10 mouse cellular contexts compared by ENCODE assay signal in the genomic region with DNA sequence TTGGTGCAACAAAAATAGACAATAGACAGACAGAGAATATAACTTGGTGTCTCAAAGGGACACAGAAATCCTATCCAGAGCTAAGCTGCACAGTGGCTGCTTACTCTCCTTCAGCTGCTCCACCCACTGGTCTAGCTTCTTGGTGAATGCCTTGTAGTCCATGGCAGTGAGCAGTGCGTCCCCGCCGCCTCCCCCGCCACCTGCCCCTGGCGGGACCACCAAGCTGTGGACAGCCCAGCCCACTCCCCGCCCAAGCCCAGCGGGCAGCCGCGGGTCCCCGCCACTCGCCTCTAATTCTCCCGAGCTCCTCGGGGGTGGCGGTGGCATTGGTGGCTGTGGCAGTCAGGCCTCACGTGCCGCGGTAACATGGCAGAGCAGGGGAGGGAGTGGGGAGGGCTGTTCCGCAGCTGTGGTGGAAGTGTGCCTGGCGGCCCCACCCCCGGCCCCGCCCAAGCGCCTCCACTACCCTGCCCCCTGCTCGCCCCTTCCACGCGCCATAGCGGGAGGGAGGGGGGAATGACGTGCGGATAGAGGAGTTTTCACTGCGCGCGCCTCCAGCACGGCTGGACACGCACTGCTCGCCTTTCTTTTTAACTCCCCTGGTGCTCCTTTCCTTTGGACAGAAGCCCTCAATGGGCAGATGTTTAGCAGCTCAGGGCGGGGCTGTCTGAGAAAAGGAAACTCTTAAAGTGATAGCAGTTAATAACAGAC. TPM values are rescaled to one million over a fixed set of nuclear protein-coding genes. Genes with fewer than 3 reads are reported as not detected.
DNase-seq lines count a peak whose midpoint lies in the region; ATAC-seq and TF ChIP-seq lines count a peak whose summit lies in the region.
"Had no signal": no experiment of that assay in that cellular context is flagged by ENCODE, and none has a peak within 500 bp of the region (broad histone marks: within the 10 kb centered on the region; RNA-seq: fewer than 3 reads in every experiment).

No protein-coding gene starts in this region.

- no peak for TF ChIP-seq CTCF in gastrocnemius, adult 2 months (IDR thresholded peaks at IDR 0.05)

- peaks cover 21% of the 10 kb centered on the region for H3K9me3 ChIP-seq in hindbrain, embryonic 10.5 days
- H3K9me3 ChIP-seq in midbrain, embryonic 13.5 days = peaks cover 16% of the 10 kb centered on the region; the same call in 1 of the 2 replicates

- 35% methylated on average over 35 of the region's 35 CpGs for WGBS in hindbrain, embryonic 10.5 days
- WGBS in midbrain, embryonic 13.5 days = 36% methylated on average over 34 of the region's 35 CpGs

- H3K27ac ChIP-seq in gastrocnemius, adult 2 months = no peak overlapping the region
- H3K27ac ChIP-seq in hindbrain, embryonic 10.5 days = peak overlapping the region; percentile 50; the same call in 1 of the 2 replicates
- H3K27ac ChIP-seq in midbrain, embryonic 13.5 days = no peak overlapping the region
- H3K27ac ChIP-seq: liver, embryonic 14.5 days had no signal

- no peak overlapping the region for H3K9ac ChIP-seq in midbrain, embryonic 13.5 days (replicated peaks)
- H3K9ac ChIP-seq: liver, embryonic 14.5 days had no signal

- no peaks in the 10 kb centered on the region for H3K27me3 ChIP-seq in hindbrain, embryonic 10.5 days (ENCODE audit: insufficient read depth, poor library complexity, severe bottlenecking)
- H3K27me3 ChIP-seq in midbrain, embryonic 13.5 days = no peaks in the 10 kb centered on the region

- ATAC-seq in midbrain, embryonic 13.5 days = peak; percentile 85

- no peak for DNase-seq in gastrocnemius, adult 2 months
- DNase-seq in gastrocnemius, postnatal 4 days (ENCODE audit: low spot score in 2 of 2) = no peak
- DNase-seq in embryo, embryonic 10.5 days (ENCODE audit: low spot score) = peak; percentile 17
- peak; percentile 15 for DNase-seq in hindbrain, embryonic 10.5 days (ENCODE audit: low spot score)
- DNase-seq in ovary, adult 18-20 months (ENCODE audit: low spot score) = no peak
- no peak for DNase-seq in right cerebral cortex, postnatal 25 days
- DNase-seq in lung, postnatal 36 days = no peak

- H3K4me3 ChIP-seq in gastrocnemius, adult 2 months = peak overlapping the region; percentile 41
- peak overlapping the region; percentile 43 for H3K4me3 ChIP-seq in hindbrain, embryonic 10.5 days
- peak overlapping the region; percentile 22 for H3K4me3 ChIP-seq in midbrain, embryonic 13.5 days (replicated peaks)

- intact Hi-C loops in gastrocnemius, adult 2 months (cut with DNase I) = no loop called here

- no peaks in the 10 kb centered on the region for H3K4me1 ChIP-seq in hindbrain, embryonic 10.5 days (replicated peaks)
- H3K4me1 ChIP-seq in midbrain, embryonic 13.5 days (replicated peaks) = no peaks in the 10 kb centered on the region

- no peaks in the 10 kb centered on the region for H3K36me3 ChIP-seq in hindbrain, embryonic 10.5 days
- H3K36me3 ChIP-seq in midbrain, embryonic 13.5 days = no peaks in the 10 kb centered on the region

- 0 out of 2 replicates have a peak overlapping the region, but pooled peaks have one; percentile 5 for H3K4me2 ChIP-seq in midbrain, embryonic 13.5 days (replicated peaks)

RNA-seq across cellular contexts. Expression of a gene that starts 29.2 kb away (rescaled TPM):
- not detected for total RNA-seq in gastrocnemius, adult 2 months (2021)
- not detected for total RNA-seq in gastrocnemius, postnatal 4 days (2021)
- polyA plus RNA-seq in hindbrain, embryonic 10.5 days (2016; fragmentation: Nextera tagmentation; extraction: Ambion mirVana) = not detected in 2 replicates
- not detected in 2 replicates for polyA plus RNA-seq in midbrain, embryonic 13.5 days (2015; fragmentation: Nextera tagmentation; extraction: Ambion mirVana)
- polyA plus RNA-seq: heart, postnatal 0 days; liver, embryonic 14.5 days had no signal

RNA-seq across cellular contexts. Expression of a gene that starts 47.9 kb away (rescaled TPM):
- total RNA-seq in gastrocnemius, adult 2 months (2021) = not detected
- total RNA-seq in gastrocnemius, postnatal 4 days (2021) = not detected
- polyA plus RNA-seq in hindbrain, embryonic 10.5 days (2016; fragmentation: Nextera tagmentation; extraction: Ambion mirVana) = not detected in 2 replicates
- not detected in 2 replicates for polyA plus RNA-seq in midbrain, embryonic 13.5 days (2015; fragmentation: Nextera tagmentation; extraction: Ambion mirVana)
- polyA plus RNA-seq: heart, postnatal 0 days had no signal

Comparison
In these comparisons a context has a peak if more than half of its experiments do, and no peak if none do; other contexts are left out.
1. DNase-seq: peak in embryo, embryonic 10.5 days (single experiment) and hindbrain, embryonic 10.5 days (single experiment); none in gastrocnemius, adult 2 months (single experiment), gastrocnemius, postnatal 4 days (0 of 2), ovary, adult 18-20 months (single experiment), right cerebral cortex, postnatal 25 days (single experiment) and lung, postnatal 36 days (single experiment).
2. Peak in every context shown above with its lines, with median percentiles within 50 percentile points of each other: H3K4me3 ChIP-seq.